ENCODE assay signal across 15 mouse cellular contexts in the genomic region with DNA sequence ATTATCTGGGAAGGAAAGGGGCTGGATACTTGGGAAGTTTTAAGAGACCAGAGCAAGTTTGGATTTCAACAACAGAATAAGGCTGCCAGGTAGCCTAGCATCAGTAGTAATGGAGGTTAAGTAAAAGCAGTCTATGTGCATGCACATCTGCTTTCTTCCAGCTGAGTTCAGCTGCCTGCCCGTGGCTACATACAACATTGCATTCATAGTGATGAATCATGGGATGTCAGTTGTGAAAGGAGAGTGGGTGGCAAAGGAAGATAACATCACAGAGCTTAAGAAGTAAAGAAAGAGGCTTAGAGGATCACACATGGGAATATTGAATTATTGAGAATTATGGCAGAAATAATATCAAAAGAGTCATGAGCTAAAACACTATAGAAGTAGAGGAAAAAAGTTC.
"Had no signal": no experiment of that assay in that cellular context is flagged by ENCODE, and none has a peak within 500 bp of the region (broad histone marks: within the 10 kb centered on the region; RNA-seq: fewer than 3 reads in every experiment).

No protein-coding gene starts in this region.

- H3K9ac ChIP-seq: liver, embryonic 15.5 days; midbrain, embryonic 15.5 days; neural tube, embryonic 13.5 days had no signal

- H3K27me3 ChIP-seq: liver, embryonic 15.5 days; midbrain, embryonic 15.5 days; neural tube, embryonic 13.5 days had no signal

- H3K4me1 ChIP-seq: liver, embryonic 15.5 days; midbrain, embryonic 15.5 days; neural tube, embryonic 13.5 days had no signal

- DNase-seq: kidney, postnatal 36 days; lung, adult 2 months; lung, postnatal 36 days; retina, postnatal 1 day; right cerebral cortex, postnatal 4 days; spleen, adult 18-20 months; thymus, adult 18-20 months; thymus, postnatal 14 days had no signal

- H3K9me3 ChIP-seq: liver, embryonic 15.5 days; midbrain, embryonic 15.5 days; neural tube, embryonic 13.5 days had no signal

- H3K4me3 ChIP-seq: layer of hippocampus, adult 2 months; liver, embryonic 15.5 days; midbrain, embryonic 15.5 days; neural tube, embryonic 13.5 days had no signal

- H3K4me2 ChIP-seq: liver, embryonic 11.5 days; liver, embryonic 15.5 days; midbrain, embryonic 15.5 days; neural tube, embryonic 13.5 days had no signal

- ATAC-seq: lung, postnatal 0 days; midbrain, embryonic 15.5 days had no signal

- H3K36me3 ChIP-seq: liver, embryonic 15.5 days; midbrain, embryonic 15.5 days; neural tube, embryonic 13.5 days had no signal

- H3K27ac ChIP-seq: kidney, postnatal 0 days; layer of hippocampus, adult 2 months; liver, embryonic 15.5 days; midbrain, embryonic 15.5 days; neural tube, embryonic 13.5 days had no signal
